Mouse (Mus musculus): ENCODE measurements around the gene Abcc5.

Gene Abcc5

DNA sequence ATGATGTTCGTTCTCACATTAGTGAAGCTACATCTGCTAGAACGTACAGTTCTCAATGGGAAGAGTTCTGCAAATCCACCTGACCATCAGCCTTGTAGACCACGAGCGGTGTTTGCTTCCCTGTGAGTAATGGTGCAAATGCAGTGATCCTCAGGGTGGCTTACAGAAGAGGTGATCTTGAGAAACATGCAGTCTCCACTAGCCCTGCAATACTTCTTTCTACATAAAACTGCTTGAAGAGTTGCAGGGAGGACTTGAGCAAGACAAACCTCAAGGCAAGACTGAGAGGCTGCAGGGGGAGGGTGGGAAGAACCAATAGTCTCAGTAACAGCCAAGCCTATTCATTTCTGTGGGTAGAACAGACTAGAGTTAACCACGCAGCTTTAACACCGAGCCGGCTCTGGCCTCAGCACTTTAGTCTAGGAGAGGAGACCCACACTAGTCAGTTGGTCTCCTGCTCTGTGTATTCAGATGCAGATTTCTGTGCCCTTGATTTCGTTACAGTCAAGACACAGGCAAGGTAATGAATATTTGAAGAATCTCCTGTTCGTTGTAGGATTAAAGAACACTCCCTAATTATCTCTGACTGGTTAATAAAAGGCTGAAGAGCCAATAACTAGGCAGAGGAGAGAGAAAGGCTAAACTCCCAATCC, 66.4 kb downstream of the Abcc5 start:
- no peak for DNase-seq (ENCODE audit: low read depth)

DNA sequence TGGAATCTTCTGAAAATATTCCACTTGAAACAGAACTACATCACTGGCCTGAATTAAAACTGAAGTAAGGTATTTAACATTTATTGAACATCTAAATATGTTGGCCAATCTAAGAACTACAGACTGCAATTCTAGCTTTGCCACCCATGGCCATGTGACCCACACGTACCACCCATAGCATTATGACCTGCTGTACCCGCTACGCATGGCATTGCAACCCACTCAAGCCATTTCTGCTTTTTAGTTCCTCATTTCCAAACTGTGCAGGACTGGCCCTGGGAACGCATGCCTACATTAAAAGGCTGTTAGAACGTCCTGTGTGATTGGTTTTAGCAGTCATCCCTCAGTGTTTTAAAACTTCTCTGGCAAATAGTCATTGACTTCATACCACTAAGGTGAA, 68.4 kb downstream of the Abcc5 start:
- no peak for DNase-seq (ENCODE audit: low read depth)

DNA sequence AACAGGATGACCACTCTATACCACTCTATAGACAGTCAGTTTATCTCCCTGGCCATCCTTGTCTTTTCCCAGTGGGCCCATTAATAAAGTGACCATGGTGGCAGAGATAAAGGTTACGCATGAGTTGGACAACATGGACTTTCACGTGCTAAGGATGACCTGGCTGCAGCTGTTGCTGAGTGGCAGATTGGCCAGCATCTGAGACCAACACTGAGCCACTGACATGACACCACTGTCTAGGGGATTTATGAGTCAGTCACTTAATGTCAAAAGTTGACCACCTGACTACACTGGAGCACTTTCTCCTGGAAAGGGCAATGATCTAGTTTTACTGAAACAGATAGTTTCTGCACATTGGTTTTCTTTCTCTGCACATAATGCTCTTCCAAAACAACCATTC, 71.4 kb downstream of the Abcc5 start:
- DNase-seq (ENCODE audit: low read depth) = no peak

DNA sequence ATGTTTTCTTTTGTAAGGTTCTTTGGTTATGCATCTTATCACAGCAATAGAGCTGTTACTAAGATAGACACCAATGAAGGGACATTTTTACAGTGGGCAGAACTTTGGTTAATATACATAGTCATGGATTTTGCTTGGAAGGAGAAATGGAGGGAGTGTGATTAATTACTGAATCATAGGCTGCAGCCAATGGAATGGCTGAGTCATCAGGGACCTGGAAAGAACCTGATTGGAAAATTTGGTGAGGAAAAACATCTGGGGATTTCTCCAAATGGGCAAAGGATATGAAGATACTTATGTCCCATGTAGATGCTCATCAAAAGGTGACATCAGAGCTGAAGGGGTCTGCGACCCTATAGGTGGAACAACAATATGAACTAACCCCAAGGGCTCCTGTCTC, 72.2 kb downstream of the Abcc5 start:
- DNase-seq (ENCODE audit: low read depth) = no peak

DNA sequence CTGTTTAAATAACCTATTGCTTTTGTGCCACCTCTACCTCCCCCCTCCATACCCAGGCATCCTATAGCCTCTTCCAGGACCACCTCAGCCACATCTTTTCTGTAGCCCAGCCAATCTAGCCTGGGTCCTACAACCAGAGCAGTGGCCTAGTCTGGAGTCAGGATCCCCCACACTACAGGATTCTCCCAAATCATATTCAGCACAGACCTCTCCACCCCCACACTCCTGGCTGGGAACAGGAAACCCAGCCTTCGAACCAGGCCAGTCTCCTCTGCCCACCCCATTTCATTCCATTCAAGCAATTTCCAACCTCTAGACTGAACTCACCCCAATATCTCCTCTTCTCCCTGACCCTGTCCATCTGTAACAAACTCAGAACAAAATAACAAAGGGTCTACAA, 80.7 kb downstream of the Abcc5 start:
- no peak for DNase-seq (ENCODE audit: low read depth)

DNA sequence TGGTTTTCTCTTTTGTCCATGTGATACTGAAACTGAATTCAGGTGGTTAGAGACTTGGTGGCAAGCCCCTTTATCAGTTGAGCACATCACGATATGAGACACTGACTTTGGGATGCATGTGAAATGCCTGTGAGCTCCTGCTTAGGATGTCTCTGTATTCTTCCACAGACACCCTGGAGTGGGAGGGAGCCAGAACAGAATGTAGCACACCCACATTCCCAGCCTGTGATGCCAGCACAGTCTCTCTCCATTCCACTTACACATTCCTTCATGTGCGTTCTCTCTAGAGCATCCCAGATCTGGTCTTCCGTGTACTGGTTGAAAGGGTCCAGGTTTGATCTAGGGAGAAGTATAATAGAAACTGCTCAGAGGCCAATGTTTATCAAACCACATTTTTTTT, 87.6 kb downstream of the Abcc5 start:
- no peak for DNase-seq (ENCODE audit: low read depth)

DNA sequence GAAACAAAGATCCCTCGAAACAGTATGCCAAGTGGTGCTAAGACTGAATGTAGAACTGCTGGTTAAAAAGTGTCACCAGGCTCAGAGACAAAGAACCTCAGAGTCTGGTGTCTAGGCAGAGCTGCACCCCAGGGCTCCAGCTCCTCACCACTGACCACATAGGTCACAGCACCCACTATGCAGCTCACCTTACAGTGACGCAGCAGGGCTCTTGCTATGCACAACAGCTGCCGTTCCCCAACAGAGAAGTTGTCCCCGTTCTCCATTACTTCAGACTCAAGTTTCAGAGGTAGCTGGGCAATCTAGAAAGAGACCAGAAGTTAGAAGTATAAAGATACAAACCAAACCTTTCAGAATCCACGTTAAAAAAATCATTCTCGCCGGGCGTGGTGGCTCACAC, 91.3 kb downstream of the Abcc5 start:
- no peak for DNase-seq (ENCODE audit: low read depth)

DNA sequence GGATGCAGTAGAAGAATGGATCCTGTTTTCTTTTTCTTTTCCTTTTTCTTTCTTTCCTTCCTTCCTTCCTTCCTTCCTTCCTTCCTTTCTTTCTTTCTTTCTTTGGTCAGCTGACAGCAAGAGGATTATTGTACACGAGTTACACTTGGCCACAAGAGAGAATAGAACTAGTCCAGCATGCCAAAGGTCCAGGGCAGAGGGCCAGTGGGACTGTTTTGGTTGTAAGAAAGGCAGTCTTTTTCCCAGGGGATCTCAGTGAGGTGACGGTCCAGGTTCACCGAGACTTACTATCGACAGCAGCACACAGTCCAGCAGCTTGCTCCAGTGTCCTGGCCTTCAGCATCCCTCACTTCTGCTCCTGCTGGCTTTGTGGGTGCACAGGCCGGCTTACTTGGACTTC, 97.9 kb downstream of the Abcc5 start:
- no peak for DNase-seq (ENCODE audit: low read depth)

DNA sequence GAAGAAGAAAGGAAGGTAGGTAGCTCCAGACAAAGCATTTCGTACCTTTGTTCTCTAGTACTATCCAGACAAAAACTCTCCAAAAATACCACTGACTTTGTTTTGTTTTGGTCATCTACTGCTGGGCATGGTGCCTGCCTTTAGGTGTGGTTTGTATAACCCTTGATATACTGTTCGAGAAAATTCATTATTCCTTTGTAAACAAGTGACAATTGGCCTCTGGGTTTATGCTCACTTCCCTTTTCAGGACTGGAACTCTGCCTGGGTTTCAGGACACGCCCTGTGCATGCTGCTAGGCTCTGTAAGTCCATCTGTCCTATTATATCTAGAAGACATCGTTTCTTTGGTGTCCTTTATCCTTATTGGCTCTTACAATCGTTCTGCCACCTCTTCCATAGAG, 100.9 kb downstream of the Abcc5 start, which contains the start of gene Cyp2ab1:
Gene Cyp2ab1 (minus strand): TSS at position 119 of the 400 bp plus-strand sequence.
- no peak for DNase-seq (ENCODE audit: low read depth)

DNA sequence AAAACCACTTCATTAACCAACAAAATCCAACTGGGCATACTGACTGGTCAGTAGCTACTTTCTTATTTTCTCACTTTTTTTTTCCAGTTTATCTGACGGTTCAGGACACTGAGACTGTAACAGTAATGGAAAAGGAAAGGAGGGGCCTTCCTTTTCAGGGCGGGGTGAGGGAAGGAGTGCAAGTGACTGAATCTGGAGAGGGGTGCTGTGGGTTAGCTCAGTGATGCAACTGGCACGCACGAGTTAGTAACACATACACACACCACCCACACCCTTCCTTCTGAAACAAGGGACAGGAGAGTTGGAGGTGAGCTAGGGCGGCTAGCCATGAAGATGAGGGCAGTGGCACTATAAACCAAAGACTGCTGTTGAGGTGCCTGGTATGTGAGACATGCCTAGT, 102.3 kb downstream of the Abcc5 start:
- DNase-seq (ENCODE audit: low read depth) = no peak

DNA sequence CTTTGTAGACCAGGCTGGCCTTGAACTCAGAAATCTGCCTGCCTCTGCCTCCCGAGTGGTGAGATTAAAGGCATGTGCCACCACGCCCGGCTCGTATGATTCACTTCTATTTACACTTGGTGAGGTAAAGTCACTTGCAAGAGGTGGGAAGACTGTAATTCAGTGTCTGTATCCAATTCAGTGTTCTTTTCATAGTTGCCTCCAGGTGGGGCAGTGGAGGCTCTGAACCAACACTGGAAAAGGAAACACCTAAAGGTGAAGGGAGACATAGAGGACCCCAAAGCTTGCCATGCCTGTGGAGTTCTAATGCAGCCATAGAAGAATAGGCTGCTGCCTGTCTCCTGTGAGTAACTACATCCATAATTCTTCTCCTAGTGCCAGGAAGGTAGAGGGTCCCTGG, 103.9 kb downstream of the Abcc5 start:
- DNase-seq (ENCODE audit: low read depth) = no peak

DNA sequence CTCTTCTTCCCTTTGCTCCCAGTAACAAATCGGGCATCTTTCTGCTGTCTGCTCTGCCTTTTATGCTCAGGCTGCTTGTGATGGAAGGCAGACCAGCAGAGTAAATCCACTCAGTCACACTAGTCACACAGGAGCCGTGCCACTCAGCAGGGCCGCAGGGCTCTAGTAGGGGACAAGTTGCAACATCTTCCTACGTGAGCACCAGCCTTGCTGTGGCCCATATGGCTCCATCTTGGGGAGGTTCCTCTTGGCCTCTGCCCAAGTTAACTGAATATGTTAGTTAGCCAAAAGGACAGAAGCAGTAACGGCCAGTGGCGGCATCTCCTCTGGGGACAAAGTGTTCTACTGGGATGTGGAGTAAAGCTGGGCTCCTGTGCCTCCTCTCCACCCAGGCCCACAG, 109.4 kb downstream of the Abcc5 start:
- DNase-seq (ENCODE audit: low read depth) = no peak

DNA sequence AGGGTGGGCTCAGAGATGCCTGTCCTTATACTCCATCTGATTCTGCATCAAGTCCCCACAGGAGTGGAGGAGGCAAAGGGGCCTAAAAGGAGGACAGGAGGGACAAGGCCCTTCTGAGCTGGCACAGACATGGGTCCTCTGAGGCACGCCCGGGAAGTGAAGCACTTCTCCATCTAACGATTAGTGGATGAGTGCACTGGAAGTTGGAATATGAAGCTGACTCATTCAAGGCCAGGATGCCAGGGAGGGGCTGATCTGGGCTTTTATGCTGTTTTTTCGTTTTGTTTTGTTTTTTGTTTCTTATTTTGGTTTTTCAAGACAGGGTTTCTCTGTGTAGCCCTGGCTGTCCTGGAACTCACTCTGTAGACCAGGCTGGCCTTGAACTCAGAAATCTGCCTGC, 110.9 kb downstream of the Abcc5 start:
- DNase-seq (ENCODE audit: low read depth) = no peak

DNA sequence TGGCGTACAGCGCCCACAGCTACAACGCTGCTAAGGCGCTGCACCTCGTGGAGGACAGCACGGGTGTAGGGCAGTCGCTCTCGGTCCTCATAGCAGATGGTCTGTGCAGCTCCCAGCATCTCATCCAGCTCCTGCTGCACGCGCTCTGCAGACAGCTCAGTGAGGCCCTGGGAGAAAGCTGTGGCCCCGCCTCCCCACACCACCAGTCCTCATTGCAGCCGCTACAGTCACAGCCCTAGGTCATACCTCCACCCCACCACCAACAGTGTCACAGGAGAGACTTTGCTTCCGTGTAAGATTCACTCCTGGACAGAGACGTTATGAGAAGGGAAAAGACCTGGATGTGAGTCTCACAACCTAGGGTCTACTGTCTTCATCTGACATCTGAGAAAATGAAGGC, 113.9 kb downstream of the Abcc5 start:
- DNase-seq (ENCODE audit: low read depth) = no peak

DNA sequence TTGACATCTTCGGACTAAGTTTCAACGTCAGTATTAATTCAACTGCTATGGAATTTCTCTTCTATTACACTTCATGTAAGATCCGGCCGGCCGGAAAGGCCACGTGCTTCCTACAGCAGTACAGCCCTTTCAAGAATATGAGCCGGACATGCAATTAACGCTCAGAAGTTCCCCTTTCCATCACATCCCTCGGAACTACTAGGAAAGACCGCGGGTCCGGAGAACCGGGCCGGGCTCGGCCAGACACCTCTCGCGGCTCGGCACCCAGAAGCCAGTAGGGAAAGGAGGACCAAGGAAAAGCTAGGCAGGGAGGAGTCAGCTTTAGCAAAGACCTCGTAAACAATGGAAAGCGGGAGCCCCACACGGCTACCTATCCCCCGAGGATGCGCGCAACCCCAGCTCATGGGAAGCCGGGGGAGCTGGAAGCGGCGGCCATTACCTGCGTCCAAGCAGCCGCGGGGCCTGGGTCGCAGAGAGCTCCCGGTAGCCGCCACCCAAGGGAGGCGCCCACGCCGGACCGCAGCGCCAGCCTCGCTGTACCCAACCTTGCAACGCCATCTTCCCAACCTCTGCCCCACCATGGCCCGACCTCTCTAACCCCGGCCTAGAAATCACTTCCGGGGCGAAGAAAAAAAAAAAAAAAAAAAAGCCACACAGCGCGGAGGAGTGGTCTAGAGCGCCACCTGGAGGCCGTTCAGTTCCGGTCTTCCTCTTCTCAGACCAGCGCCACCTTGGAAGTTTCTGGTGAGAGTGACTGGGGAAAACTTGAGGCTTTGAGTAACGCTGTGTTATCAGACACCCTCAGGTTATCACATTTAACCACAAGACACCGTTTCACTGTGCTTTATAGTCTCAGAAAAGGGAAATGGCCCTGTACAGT, 124.2 kb downstream of the Abcc5 start, which contains the start of gene Parl:
Gene Parl (minus strand): TSS at position 618 of the 880 bp plus-strand sequence.
- peak; percentile 96 for DNase-seq (ENCODE audit: low read depth)

DNA sequence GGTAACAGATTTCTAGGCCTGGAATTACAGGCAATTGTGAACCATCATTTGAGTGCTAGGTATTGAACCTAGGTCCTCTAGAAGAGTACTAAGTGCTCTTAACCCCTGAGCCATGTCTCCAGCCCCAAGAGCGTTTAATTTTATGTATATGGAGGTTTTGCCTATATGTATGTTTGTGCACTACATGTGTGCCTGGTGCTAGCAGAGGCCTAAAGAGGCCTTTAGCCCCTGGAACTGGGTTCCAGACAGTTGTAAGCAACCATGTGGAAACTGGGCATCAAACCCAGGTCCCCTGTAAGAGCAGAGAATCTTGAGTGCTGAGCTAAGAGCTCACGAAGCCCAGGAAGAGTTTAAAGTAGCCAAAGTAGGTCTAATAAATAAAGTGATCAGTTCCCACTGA, 126.1 kb downstream of the Abcc5 start:
- no peak for DNase-seq (ENCODE audit: low read depth)
